ENCODE assay signal across 8 mouse cellular contexts in genomic region chr1:23705489-23705888, GRCm38 (mm10). TPM values are rescaled to one million over a fixed set of nuclear protein-coding genes. Genes with fewer than 3 reads are reported as not detected.
DNase-seq lines count a peak whose midpoint lies in the region; ATAC-seq and TF ChIP-seq lines count a peak whose summit lies in the region.

No protein-coding gene starts in this region.

- no peaks in the 10 kb centered on the region for H3K36me3 ChIP-seq in forebrain, embryonic 15.5 days
- no peaks in the 10 kb centered on the region for H3K36me3 ChIP-seq in kidney, embryonic 14.5 days (ENCODE audit: control insufficient read depth, insufficient read depth, low read length)
- H3K36me3 ChIP-seq in limb, embryonic 11.5 days (ENCODE audit: control insufficient read depth, insufficient read depth, low read length): no peaks in the 10 kb centered on the region

- no peak overlapping the region for H3K4me3 ChIP-seq in forebrain, embryonic 15.5 days
- H3K4me3 ChIP-seq in kidney, embryonic 14.5 days (ENCODE audit: low read length): no peak overlapping the region
- no peak overlapping the region for H3K4me3 ChIP-seq in limb, embryonic 11.5 days (ENCODE audit: low read depth, low read length)
- no peak overlapping the region for H3K4me3 ChIP-seq in olfactory bulb, adult 2 months (ENCODE audit: insufficient read depth, low read depth, low read length)

- H3K4me1 ChIP-seq in forebrain, embryonic 15.5 days: peaks cover 13% of the 10 kb centered on the region; the same call in 1 of the 2 replicates
- no peaks in the 10 kb centered on the region for H3K4me1 ChIP-seq in kidney, embryonic 14.5 days (ENCODE audit: control insufficient read depth, insufficient read depth, low read length)
- no peaks in the 10 kb centered on the region for H3K4me1 ChIP-seq in limb, embryonic 11.5 days (ENCODE audit: control insufficient read depth, insufficient read depth, low read length)
- no peaks in the 10 kb centered on the region for H3K4me1 ChIP-seq in olfactory bulb, adult 2 months (ENCODE audit: control insufficient read depth, insufficient read depth, low read length)

- TF ChIP-seq CTCF in olfactory bulb, adult 2 months (IDR thresholded peaks at IDR 0.05; ENCODE audit: insufficient read depth, low read depth, low read length): peak; percentile 33; the same call in 1 of the 2 replicates

- H3K27ac ChIP-seq in forebrain, embryonic 15.5 days (replicated peaks): no peak overlapping the region
- H3K27ac ChIP-seq in kidney, embryonic 14.5 days (ENCODE audit: low read depth, low read length): no peak overlapping the region
- H3K27ac ChIP-seq in limb, embryonic 11.5 days (replicated peaks; ENCODE audit: low read depth, low read length): no peak overlapping the region
- H3K27ac ChIP-seq in olfactory bulb, adult 2 months (ENCODE audit: insufficient read depth, low read depth, low read length): no peak overlapping the region

- DNase-seq in thymus, postnatal 25 days: peak; percentile 1
- no peak for DNase-seq in thymus, postnatal 0 days (ENCODE audit: low spot score)
- DNase-seq in limb, embryonic 11.5 days (ENCODE audit: low spot score): peak; percentile 72
- DNase-seq in urinary bladder, postnatal 4 days (ENCODE audit: low spot score in 2 of 2): no peak

- no peaks in the 10 kb centered on the region for H3K27me3 ChIP-seq in forebrain, embryonic 15.5 days
- no peaks in the 10 kb centered on the region for H3K27me3 ChIP-seq in kidney, embryonic 14.5 days (ENCODE audit: control insufficient read depth, insufficient read depth, low read length)
- H3K27me3 ChIP-seq in limb, embryonic 11.5 days (ENCODE audit: control insufficient read depth, insufficient read depth, low read length): no peaks in the 10 kb centered on the region

- peak; percentile 86 for ATAC-seq in cerebellum, adult (ENCODE audit: insufficient number of reproducible peaks, low FRiP score, low TSS enrichment)
- ATAC-seq in forebrain, embryonic 15.5 days (replicated peaks): peak; percentile 86
- ATAC-seq in kidney, embryonic 14.5 days (ENCODE audit: low FRiP score, low TSS enrichment): peak; percentile 59
- peak; percentile 51; the same call in 1 of the 2 replicates for ATAC-seq in limb, embryonic 11.5 days (ENCODE audit: insufficient number of reproducible peaks, low FRiP score, low TSS enrichment, low read depth)

- H3K9ac ChIP-seq in forebrain, embryonic 15.5 days (replicated peaks): no peak overlapping the region
- no peak overlapping the region for H3K9ac ChIP-seq in kidney, embryonic 14.5 days (ENCODE audit: low read depth, low read length)
- H3K9ac ChIP-seq in limb, embryonic 11.5 days (ENCODE audit: low read length): no peak overlapping the region

- no peak overlapping the region for H3K4me2 ChIP-seq in forebrain, embryonic 15.5 days (replicated peaks)
- H3K4me2 ChIP-seq in kidney, embryonic 14.5 days (replicated peaks; ENCODE audit: low read depth, low read length): no peak overlapping the region
- H3K4me2 ChIP-seq in limb, embryonic 11.5 days (ENCODE audit: low read depth, severe bottlenecking): no peak overlapping the region

- TF ChIP-seq POLR2A in olfactory bulb, adult 2 months (IDR thresholded peaks at IDR 0.05; ENCODE audit: insufficient read depth, low read depth, low read length): no peak

- H3K9me3 ChIP-seq in forebrain, embryonic 15.5 days: no peaks in the 10 kb centered on the region
- H3K9me3 ChIP-seq in kidney, embryonic 14.5 days (ENCODE audit: control insufficient read depth, low read length): no peaks in the 10 kb centered on the region
- no peaks in the 10 kb centered on the region for H3K9me3 ChIP-seq in limb, embryonic 11.5 days (ENCODE audit: control insufficient read depth, low read length)

- 21% methylated on average over 6 of the region's 6 CpGs for WGBS in forebrain, embryonic 15.5 days
- 23% methylated on average over 6 of the region's 6 CpGs for WGBS in kidney, embryonic 14.5 days
- WGBS in limb, embryonic 11.5 days: 24% methylated on average over 6 of the region's 6 CpGs
- 25% methylated on average over 6 of the region's 6 CpGs for WGBS in olfactory bulb, adult 2 months

RNA-seq across cellular contexts. Expression of gene B3gat2, which starts 56.1 kb away (rescaled TPM):
- polyA plus RNA-seq in thymus, postnatal 0 days (2015; fragmentation: Nextera tagmentation; extraction: Ambion mirVana): 0.22 and 0.26 TPM in 2 replicates
- polyA plus RNA-seq in forebrain, embryonic 15.5 days (2015; fragmentation: Nextera tagmentation; extraction: Ambion mirVana): 11.0 and 11.3 TPM in 2 replicates
- polyA plus RNA-seq in kidney, embryonic 14.5 days (2014; fragmentation: Nextera tagmentation; extraction: Ambion mirVana): 2.9 and 5.0 TPM in 2 replicates
- polyA plus RNA-seq in limb, embryonic 11.5 days (2014; fragmentation: Nextera tagmentation; extraction: Ambion mirVana): 0.54 and 0.77 TPM in 2 replicates
- polyA plus RNA-seq in olfactory bulb, adult 2 months (2012; ENCODE audit: insufficient read depth, insufficient read length, low replicate concordance, missing spikeins): not detected in 2 replicates

Comparison
In these comparisons a context has a peak if more than half of its experiments do, and no peak if none do; other contexts are left out.
1. DNase-seq: peak in thymus, postnatal 25 days (single experiment) and limb, embryonic 11.5 days (single experiment); none in thymus, postnatal 0 days (single experiment) and urinary bladder, postnatal 4 days (0 of 2).
2. Peak in every context shown above with its lines, with median percentiles within 50 percentile points of each other: ATAC-seq.